Mouse (Mus musculus) E14TG2a.4 (cell line): ENCODE results near the gene Ncoa5.

ENCODE experiments used
- H3K27me3 ChIP-seq: 2 replicates; pipeline ENCODE4 v1.6.1; 2014; ENCODE audit warnings: low read length, control low read depth; ENCODE audit not compliant: insufficient read depth
- H3K36me3 ChIP-seq: 2 replicates; pipeline ENCODE4 v1.6.1; 2014; ENCODE audit warnings: low read length, control low read depth; ENCODE audit not compliant: insufficient read depth
- H3K4me1 ChIP-seq: replicated peaks from 2 replicates; pipeline ENCODE4 v1.6.1; 2014; ENCODE audit warnings: low read depth, low read length, control low read depth
- H3K4me3 ChIP-seq: replicated peaks from 2 replicates; pipeline ENCODE4 v1.5.1; 2014; ENCODE audit warnings: mild to moderate bottlenecking, low read length
- H3K9me3 ChIP-seq: 2 replicates; pipeline ENCODE4 v1.6.1; 2014; ENCODE audit warnings: low read length, control low read depth
- CTCF ChIP-seq: conservative IDR thresholded peaks from 2 replicates; pipeline ENCODE4 v1.5.1; 2014; ENCODE audit warnings: low read length
- NANOG ChIP-seq: IDR thresholded peaks from 2 replicates; pipeline ENCODE4 v1.6.1; 2014; ENCODE audit warnings: borderline replicate concordance, low read length, mixed read lengths
- POU5F1 ChIP-seq: IDR thresholded peaks from 2 replicates; pipeline ENCODE4 v1.6.1; 2014; ENCODE audit warnings: low read length, borderline replicate concordance

Gene Ncoa5

GRCm38 (mm10) chr2:164962183-164962580, 72.5 kb downstream of the Ncoa5 start:
- Histone ChIP-seq H3K27me3 (peaks cover 29% of the 10 kb centered on the region), H3K9me3 (no peaks in the 10 kb centered on the region; the same call in 1 of the 2 replicates)
- TF ChIP-seq NANOG: no peak

GRCm38 (mm10) chr2:164961506-164962182, 73.0 kb downstream of the Ncoa5 start:
- peaks cover 24% of the 10 kb centered on the region for H3K27me3 ChIP-seq
- no peaks in the 10 kb centered on the region for H3K9me3 ChIP-seq
- peak overlapping the region; percentile 79 for H3K4me3 ChIP-seq
- no peaks in the 10 kb centered on the region for H3K36me3 ChIP-seq
- TF ChIP-seq NANOG: no peak
- peak; percentile 47 for TF ChIP-seq CTCF
- peaks cover 41% of the 10 kb centered on the region for H3K4me1 ChIP-seq

More at GRCm38 (mm10) chr2:164962183-164962580, 72.5 kb downstream of the Ncoa5 start:
- Histone ChIP-seq H3K4me1 (peaks cover 37% of the 10 kb centered on the region), H3K4me3 (no peak overlapping the region), H3K36me3 (no peaks in the 10 kb centered on the region)

- no peaks in the 10 kb centered on the region for H3K9me3 ChIP-seq
- no peaks in the 10 kb centered on the region for H3K36me3 ChIP-seq
- peaks cover 16% of the 10 kb centered on the region for H3K27me3 ChIP-seq
- no peak for TF ChIP-seq CTCF
- TF ChIP-seq POU5F1: no peak
- TF ChIP-seq NANOG: no peak
- peak within 1 kb of the TSS; percentile 79 for H3K4me3 ChIP-seq
- H3K4me1 ChIP-seq: peaks cover 49% of the 10 kb centered on the region
Measured at GRCm38 (mm10) chr2:164960716-164961441, 73.8 kb downstream of the Ncoa5 start, which contains the start of gene Slc12a5. Gene Slc12a5 (plus strand): TSS chr2:164960802.

GRCm38 (mm10) chr2:164957548-164958315, 76.9 kb downstream of the Ncoa5 start:
- H3K4me3 ChIP-seq: 0 out of 2 replicates have a peak overlapping the region, but pooled peaks have one; percentile 11
- H3K9me3 ChIP-seq: 0 out of 2 replicates have a peak, but pooled peaks cover 3% of the 10 kb centered on the region
- H3K36me3 ChIP-seq: no peaks in the 10 kb centered on the region
- H3K27me3 ChIP-seq: peaks cover 27% of the 10 kb centered on the region
- no peak for TF ChIP-seq POU5F1
- TF ChIP-seq NANOG: peak; percentile 83
- peak; percentile 88 for TF ChIP-seq CTCF
- H3K4me1 ChIP-seq: peaks cover 55% of the 10 kb centered on the region

GRCm38 (mm10) chr2:164956195-164956594, 78.5 kb downstream of the Ncoa5 start:
- Histone ChIP-seq H3K27me3 (peaks cover 38% of the 10 kb centered on the region), H3K4me3 (peak overlapping the region; percentile 23; the same call in 1 of the 2 replicates)

GRCm38 (mm10) chr2:164955725-164956124, 78.9 kb downstream of the Ncoa5 start:
- no peaks in the 10 kb centered on the region for H3K36me3 ChIP-seq
- H3K9me3 ChIP-seq: 0 out of 2 replicates have a peak, but pooled peaks cover 3% of the 10 kb centered on the region
- peaks cover 43% of the 10 kb centered on the region for H3K27me3 ChIP-seq
- H3K4me3 ChIP-seq: 0 out of 2 replicates have a peak overlapping the region, but pooled peaks have one; percentile 23
- no peak for TF ChIP-seq POU5F1
- TF ChIP-seq NANOG: no peak
- peak; percentile 54 for TF ChIP-seq CTCF
- H3K4me1 ChIP-seq: peaks cover 63% of the 10 kb centered on the region

More at GRCm38 (mm10) chr2:164956195-164956594, 78.5 kb downstream of the Ncoa5 start:
- Histone ChIP-seq H3K36me3 (no peaks in the 10 kb centered on the region), H3K9me3 (0 out of 2 replicates have a peak, but pooled peaks cover 3% of the 10 kb centered on the region), H3K4me1 (peaks cover 61% of the 10 kb centered on the region)
- TF ChIP-seq POU5F1 (no peak), NANOG (no peak), CTCF (no peak)

GRCm38 (mm10) chr2:164953224-164953623, 81.4 kb downstream of the Ncoa5 start:
- H3K4me3 ChIP-seq: peak overlapping the region; percentile 17; the same call in 1 of the 2 replicates
- peaks cover 62% of the 10 kb centered on the region for H3K27me3 ChIP-seq
- H3K36me3 ChIP-seq: no peaks in the 10 kb centered on the region
- TF ChIP-seq NANOG (no peak), CTCF (peak; percentile 93)
- H3K9me3 ChIP-seq: 0 out of 2 replicates have a peak, but pooled peaks cover 3% of the 10 kb centered on the region
- H3K4me1 ChIP-seq: peaks cover 78% of the 10 kb centered on the region

- 0 out of 2 replicates have a peak, but pooled peaks cover 3% of the 10 kb centered on the region for H3K9me3 ChIP-seq
Measured at GRCm38 (mm10) chr2:164952448-164952847, 82.2 kb downstream of the Ncoa5 start.

More at GRCm38 (mm10) chr2:164952448-164952847, 82.2 kb downstream of the Ncoa5 start:
- Histone ChIP-seq H3K4me1 (peaks cover 77% of the 10 kb centered on the region), H3K4me3 (peak overlapping the region; percentile 17; the same call in 1 of the 2 replicates), H3K36me3 (no peaks in the 10 kb centered on the region), H3K27me3 (peaks cover 70% of the 10 kb centered on the region)
- TF ChIP-seq NANOG (no peak), CTCF (peak; percentile 51)
